Mouse (Mus musculus): ENCODE results near the gene Hist2h2aa2. TPM values are rescaled to one million over a fixed set of nuclear protein-coding genes. Genes with fewer than 3 reads are reported as not detected.
A peak's percentile ranks its signal among the peaks of the same experiment; 100 is the strongest.
"Not testable (repeated sequence)": the region's sequence is repeated elsewhere in the genome, so short reads cannot be mapped to it uniquely, and the experiment has no call there.

The Hist2h2aa2 gene
- polyA plus RNA-seq, 1 experiment from 2014 or later, result 54.1 TPM

GRCm38 (mm10) chr3:96199731-96200130, 40.3 kb downstream of the Hist2h2aa2 start:
- Histone ChIP-seq H3K4me2 (replicated peaks; ENCODE audit: low read depth, low read length) (no peak overlapping the region), H3K27ac (ENCODE audit: low read length) (no peak overlapping the region), H3K4me3 (ENCODE audit: low read depth, low read length) (no peak overlapping the region), H3K9ac (replicated peaks; ENCODE audit: low read depth, low read length) (no peak overlapping the region), H3K4me1 (ENCODE audit: control insufficient read depth, insufficient read depth, low read length) (peaks cover 4% of the 10 kb centered on the region; the same call in 1 of the 2 replicates), H3K9me3 (ENCODE audit: control insufficient read depth, low read depth, low read length) (no peaks in the 10 kb centered on the region), H3K27me3 (ENCODE audit: control insufficient read depth, insufficient read depth, low read length) (no peaks in the 10 kb centered on the region), H3K36me3 (ENCODE audit: control insufficient read depth, insufficient read depth, low read length) (no peaks in the 10 kb centered on the region; the same call in 1 of the 2 replicates)
- no peak for ATAC-seq (ENCODE audit: insufficient number of reproducible peaks, insufficient read depth, low FRiP score, low read depth)
- 39% methylated on average over 2 of the region's 2 CpGs for WGBS

DNA sequence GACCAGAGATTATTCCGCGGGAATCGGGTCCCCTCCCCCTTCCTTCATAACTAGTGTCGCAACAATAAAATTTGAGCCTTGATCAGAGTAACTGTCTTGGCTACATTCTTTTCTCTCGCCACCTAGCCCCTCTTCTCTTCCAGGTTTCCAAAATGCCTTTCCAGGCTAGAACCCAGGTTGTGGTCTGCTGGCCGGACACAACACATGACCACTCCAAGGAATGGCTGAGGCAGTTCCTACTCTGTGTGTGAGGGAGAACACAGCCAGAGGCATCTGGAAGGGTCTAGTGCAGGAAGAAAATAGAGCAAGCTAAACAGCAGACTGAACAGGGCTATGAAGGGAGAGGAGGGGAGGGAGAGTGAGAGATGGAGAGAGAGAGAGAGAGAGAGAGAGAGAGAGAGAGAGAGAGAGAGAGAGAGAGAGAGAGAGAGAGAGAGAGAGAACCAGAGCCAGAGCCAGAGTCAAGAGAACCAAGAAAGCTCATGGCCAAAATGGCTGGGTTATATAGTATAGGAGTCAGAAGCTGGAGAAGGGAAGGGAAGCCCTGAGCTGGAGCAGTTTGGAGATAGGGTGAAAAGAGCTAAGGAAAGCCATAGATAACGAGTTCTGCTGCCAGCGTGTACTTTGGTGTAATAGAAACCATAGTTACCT, 41.4 kb downstream of the Hist2h2aa2 start:
- H3K27me3 ChIP-seq (ENCODE audit: control insufficient read depth, insufficient read depth, low read length); H3K36me3 ChIP-seq (ENCODE audit: control insufficient read depth, insufficient read depth, low read length); H3K27ac ChIP-seq (ENCODE audit: low read length); ATAC-seq (ENCODE audit: insufficient number of reproducible peaks, insufficient read depth, low FRiP score, low read depth); H3K9ac ChIP-seq (replicated peaks; ENCODE audit: low read depth, low read length); H3K4me2 ChIP-seq (replicated peaks; ENCODE audit: low read depth, low read length); H3K4me3 ChIP-seq (ENCODE audit: low read depth, low read length); H3K9me3 ChIP-seq (ENCODE audit: control insufficient read depth, low read depth, low read length); H3K4me1 ChIP-seq (ENCODE audit: control insufficient read depth, insufficient read depth, low read length): not testable (repeated sequence)
- 30% methylated on average over 6 of the region's 8 CpGs for WGBS

DNA sequence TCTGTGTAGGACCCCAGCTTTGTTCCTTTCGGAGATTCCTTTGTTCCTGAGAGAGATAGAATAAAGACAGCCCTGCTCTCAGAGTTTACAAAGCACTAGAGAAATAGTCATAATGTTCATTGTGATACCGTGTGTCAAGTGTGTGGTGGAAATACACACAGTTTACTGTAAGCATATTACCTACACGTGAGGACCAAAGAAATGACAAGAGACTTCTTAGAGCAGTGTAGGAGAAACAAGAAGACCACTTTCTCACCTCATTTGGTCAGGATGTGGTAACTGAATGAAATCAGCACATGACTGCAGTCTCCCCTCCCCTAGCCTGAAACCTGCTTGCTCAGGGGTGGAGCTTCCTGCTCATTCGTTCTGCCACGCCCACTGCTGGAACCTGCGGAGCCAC, 41.9 kb downstream of the Hist2h2aa2 start:
- H3K27me3 ChIP-seq (ENCODE audit: control insufficient read depth, insufficient read depth, low read length), result no peaks in the 10 kb centered on the region
- no peaks in the 10 kb centered on the region for H3K9me3 ChIP-seq (ENCODE audit: control insufficient read depth, low read depth, low read length)
- no peak overlapping the region for H3K9ac ChIP-seq (replicated peaks; ENCODE audit: low read depth, low read length)
- 7% methylated on average over 6 of the region's 6 CpGs for WGBS
- peaks cover 4% of the 10 kb centered on the region; the same call in 1 of the 2 replicates for H3K4me1 ChIP-seq (ENCODE audit: control insufficient read depth, insufficient read depth, low read length)
- H3K36me3 ChIP-seq (ENCODE audit: control insufficient read depth, insufficient read depth, low read length), result no peaks in the 10 kb centered on the region; the same call in 1 of the 2 replicates
- no peak overlapping the region for H3K27ac ChIP-seq (ENCODE audit: low read length)
- ATAC-seq (ENCODE audit: insufficient number of reproducible peaks, insufficient read depth, low FRiP score, low read depth), result peak; percentile 56; the same call in 1 of the 2 replicates
- peak overlapping the region; percentile 98 for H3K4me2 ChIP-seq (replicated peaks; ENCODE audit: low read depth, low read length)
- peak overlapping the region; percentile 52 for H3K4me3 ChIP-seq (ENCODE audit: low read depth, low read length)

- H3K4me1 ChIP-seq (ENCODE audit: control insufficient read depth, insufficient read depth, low read length), result peaks cover 4% of the 10 kb centered on the region; the same call in 1 of the 2 replicates
- peak overlapping the region; percentile 53 for H3K9ac ChIP-seq (replicated peaks; ENCODE audit: low read depth, low read length)
- H3K9me3 ChIP-seq (ENCODE audit: control insufficient read depth, low read depth, low read length), result no peaks in the 10 kb centered on the region
- H3K4me2 ChIP-seq (replicated peaks; ENCODE audit: low read depth, low read length), result peak overlapping the region; percentile 98
- H3K27me3 ChIP-seq (ENCODE audit: control insufficient read depth, insufficient read depth, low read length), result no peaks in the 10 kb centered on the region
- WGBS, result under 1% methylated on average over 50 of the region's 50 CpGs
- H3K4me3 ChIP-seq (ENCODE audit: low read depth, low read length), result peak overlapping the region; percentile 52
- H3K36me3 ChIP-seq (ENCODE audit: control insufficient read depth, insufficient read depth, low read length), result no peaks in the 10 kb centered on the region; the same call in 1 of the 2 replicates
- ATAC-seq (ENCODE audit: insufficient number of reproducible peaks, insufficient read depth, low FRiP score, low read depth), result peak; percentile 88
- H3K27ac ChIP-seq (ENCODE audit: low read length), result peak overlapping the region; percentile 86
These were observed 42.8 kb downstream of the Hist2h2aa2 start for GRCm38 (mm10) chr3:96197129-96197749.

GRCm38 (mm10) chr3:96196437-96197128, 43.5 kb downstream of the Hist2h2aa2 start:
- Histone ChIP-seq H3K4me2 (replicated peaks; ENCODE audit: low read depth, low read length) (peak overlapping the region; percentile 98), H3K36me3 (ENCODE audit: control insufficient read depth, insufficient read depth, low read length) (no peaks in the 10 kb centered on the region; the same call in 1 of the 2 replicates), H3K27me3 (ENCODE audit: control insufficient read depth, insufficient read depth, low read length) (no peaks in the 10 kb centered on the region), H3K4me1 (ENCODE audit: control insufficient read depth, insufficient read depth, low read length) (peaks cover 4% of the 10 kb centered on the region; the same call in 1 of the 2 replicates), H3K4me3 (ENCODE audit: low read depth, low read length) (peak overlapping the region; percentile 52), H3K9me3 (ENCODE audit: control insufficient read depth, low read depth, low read length) (no peaks in the 10 kb centered on the region), H3K9ac (replicated peaks; ENCODE audit: low read depth, low read length) (peak overlapping the region; percentile 53), H3K27ac (ENCODE audit: low read length) (peak overlapping the region; percentile 86)
- WGBS, result 16% methylated on average over 27 of the region's 27 CpGs
- no peak for ATAC-seq (ENCODE audit: insufficient number of reproducible peaks, insufficient read depth, low FRiP score, low read depth)

DNA sequence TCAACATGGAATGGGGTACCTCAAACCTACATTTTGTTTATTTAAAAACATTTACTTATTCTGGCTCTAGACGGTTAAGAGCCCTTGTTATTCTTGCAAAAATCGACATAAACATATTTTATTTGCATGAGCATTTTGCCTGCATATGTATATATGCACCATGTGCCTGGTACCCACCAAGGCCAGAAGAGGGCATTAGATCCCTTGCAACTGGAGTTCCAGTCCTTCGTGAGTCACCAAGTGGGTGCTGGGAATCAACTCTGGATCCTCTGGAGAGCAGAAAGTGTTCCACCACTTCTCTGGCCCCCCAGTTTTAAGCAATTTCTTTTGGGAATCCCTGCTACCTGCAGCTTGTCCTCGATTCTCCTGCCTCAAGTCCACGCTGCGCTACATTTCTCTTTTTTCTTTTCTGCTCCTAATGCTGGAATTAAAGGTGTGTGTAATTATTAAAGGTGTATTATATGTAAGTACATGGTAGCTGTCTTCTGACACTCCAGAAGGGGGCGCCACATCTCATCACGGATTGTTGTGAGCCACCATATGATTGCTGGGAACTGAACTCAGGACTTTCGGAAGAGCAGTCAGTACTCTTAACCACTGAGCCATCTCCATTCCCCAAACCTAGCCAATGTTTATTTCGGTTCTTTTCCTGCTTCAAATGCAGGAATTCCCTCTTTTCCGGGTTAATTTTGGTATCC, 44.3 kb downstream of the Hist2h2aa2 start:
- Histone ChIP-seq H3K36me3 (ENCODE audit: control insufficient read depth, insufficient read depth, low read length) (no peaks in the 10 kb centered on the region; the same call in 1 of the 2 replicates), H3K9ac (replicated peaks; ENCODE audit: low read depth, low read length) (no peak overlapping the region), H3K4me2 (replicated peaks; ENCODE audit: low read depth, low read length) (no peak overlapping the region), H3K9me3 (ENCODE audit: control insufficient read depth, low read depth, low read length) (no peaks in the 10 kb centered on the region), H3K27ac (ENCODE audit: low read length) (no peak overlapping the region), H3K27me3 (ENCODE audit: control insufficient read depth, insufficient read depth, low read length) (no peaks in the 10 kb centered on the region), H3K4me1 (ENCODE audit: control insufficient read depth, insufficient read depth, low read length) (peaks cover 4% of the 10 kb centered on the region; the same call in 1 of the 2 replicates), H3K4me3 (ENCODE audit: low read depth, low read length) (no peak overlapping the region)
- ATAC-seq (ENCODE audit: insufficient number of reproducible peaks, insufficient read depth, low FRiP score, low read depth), result no peak
- 89% methylated on average over 11 of the region's 11 CpGs for WGBS

GRCm38 (mm10) chr3:96194966-96195365, 45.1 kb downstream of the Hist2h2aa2 start:
- no peaks in the 10 kb centered on the region; the same call in 1 of the 2 replicates for H3K36me3 ChIP-seq (ENCODE audit: control insufficient read depth, insufficient read depth, low read length)
- no peaks in the 10 kb centered on the region for H3K9me3 ChIP-seq (ENCODE audit: control insufficient read depth, low read depth, low read length)
- H3K4me1 ChIP-seq (ENCODE audit: control insufficient read depth, insufficient read depth, low read length), result peaks cover 4% of the 10 kb centered on the region; the same call in 1 of the 2 replicates
- no peak overlapping the region for H3K4me3 ChIP-seq (ENCODE audit: low read depth, low read length)
- H3K9ac ChIP-seq (replicated peaks; ENCODE audit: low read depth, low read length), result no peak overlapping the region
- H3K27me3 ChIP-seq (ENCODE audit: control insufficient read depth, insufficient read depth, low read length), result no peaks in the 10 kb centered on the region
- no peak overlapping the region for H3K27ac ChIP-seq (ENCODE audit: low read length)
- H3K4me2 ChIP-seq (replicated peaks; ENCODE audit: low read depth, low read length), result no peak overlapping the region
- no peak for ATAC-seq (ENCODE audit: insufficient number of reproducible peaks, insufficient read depth, low FRiP score, low read depth)
- 86% methylated on average over 10 of the region's 10 CpGs for WGBS

DNA sequence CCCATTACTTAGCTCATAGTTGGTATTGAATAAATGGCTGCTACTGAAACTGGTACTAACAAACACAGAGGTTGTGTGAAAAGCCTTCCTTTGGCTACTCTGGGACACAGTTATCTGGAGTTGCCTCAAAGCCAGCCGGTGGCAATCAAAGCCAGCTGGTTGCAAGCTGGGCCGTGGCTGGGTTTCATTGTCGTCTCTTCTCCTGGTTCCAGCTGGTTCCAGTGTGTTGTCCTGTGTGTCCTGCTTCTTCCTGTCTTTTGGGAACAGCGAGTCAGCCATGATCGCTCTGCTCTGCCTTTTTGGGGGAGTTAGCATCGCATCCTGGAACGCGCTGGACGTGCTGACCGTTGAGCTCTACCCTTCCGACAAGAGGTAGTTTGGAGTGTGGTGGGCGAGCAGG, 47.1 kb downstream of the Hist2h2aa2 start:
- WGBS, result 65% methylated on average over 12 of the region's 12 CpGs
- Histone ChIP-seq H3K27me3 (ENCODE audit: control insufficient read depth, insufficient read depth, low read length) (no peaks in the 10 kb centered on the region), H3K9me3 (ENCODE audit: control insufficient read depth, low read depth, low read length) (no peaks in the 10 kb centered on the region), H3K4me3 (ENCODE audit: low read depth, low read length) (no peak overlapping the region), H3K4me1 (ENCODE audit: control insufficient read depth, insufficient read depth, low read length) (peaks cover 4% of the 10 kb centered on the region; the same call in 1 of the 2 replicates), H3K27ac (ENCODE audit: low read length) (no peak overlapping the region), H3K36me3 (ENCODE audit: control insufficient read depth, insufficient read depth, low read length) (no peaks in the 10 kb centered on the region; the same call in 1 of the 2 replicates), H3K9ac (replicated peaks; ENCODE audit: low read depth, low read length) (no peak overlapping the region), H3K4me2 (replicated peaks; ENCODE audit: low read depth, low read length) (no peak overlapping the region)
- ATAC-seq (ENCODE audit: insufficient number of reproducible peaks, insufficient read depth, low FRiP score, low read depth), result no peak
